Mouse (Mus musculus): ENCODE measurements at regions not wholly inside any gene's neighbourhood (a gene's known extent, or its start where the extent isn't known, plus 50 kb on each side); places are given as distances from the start of the nearest gene placed in this dataset.

- no peaks in the 10 kb centered on the region for H3K36me3 ChIP-seq (ENCODE audit: control insufficient read depth, insufficient read depth, low read length)
- H3K27me3 ChIP-seq (ENCODE audit: control insufficient read depth, insufficient read depth, low read length): no peaks in the 10 kb centered on the region
- 52% methylated on average over 3 of the region's 3 CpGs for WGBS
- no peak for ATAC-seq (ENCODE audit: insufficient read depth, low FRiP score)
- no peak overlapping the region for H3K9ac ChIP-seq (ENCODE audit: low read length)
- H3K4me3 ChIP-seq (replicated peaks; ENCODE audit: low read length): no peak overlapping the region
- no peak overlapping the region for H3K4me2 ChIP-seq (ENCODE audit: low read depth, low read length)
- H3K9me3 ChIP-seq (replicated peaks; ENCODE audit: control insufficient read depth, low read length): no peaks in the 10 kb centered on the region
- no peak overlapping the region for H3K27ac ChIP-seq (ENCODE audit: low read length)
- H3K4me1 ChIP-seq (ENCODE audit: control insufficient read depth, insufficient read depth, low read length): no peaks in the 10 kb centered on the region
These were observed 582.3 kb upstream of the Gm26657 start for GRCm38 (mm10) chr4:56157521-56158065.

- ATAC-seq (ENCODE audit: insufficient read depth, low FRiP score): no peak
- WGBS: 95% methylated on average over 1 of the region's 1 CpGs
- Histone ChIP-seq H3K4me1 (ENCODE audit: control insufficient read depth, insufficient read depth, low read length) (no peaks in the 10 kb centered on the region), H3K4me2 (ENCODE audit: low read depth, low read length) (no peak overlapping the region), H3K27me3 (ENCODE audit: control insufficient read depth, insufficient read depth, low read length) (no peaks in the 10 kb centered on the region), H3K9me3 (replicated peaks; ENCODE audit: control insufficient read depth, low read length) (no peaks in the 10 kb centered on the region), H3K9ac (ENCODE audit: low read length) (no peak overlapping the region), H3K4me3 (replicated peaks; ENCODE audit: low read length) (no peak overlapping the region), H3K27ac (ENCODE audit: low read length) (no peak overlapping the region), H3K36me3 (ENCODE audit: control insufficient read depth, insufficient read depth, low read length) (no peaks in the 10 kb centered on the region)
These were observed 589.2 kb upstream of the Gm26657 start for GRCm38 (mm10) chr4:56150716-56151115.

GRCm38 (mm10) chr4:56143827-56144226, 596.0 kb upstream of the Gm26657 start:
- WGBS: 84% methylated on average over 2 of the region's 2 CpGs
- no peaks in the 10 kb centered on the region for H3K9me3 ChIP-seq (replicated peaks; ENCODE audit: control insufficient read depth, low read length)
- H3K9ac ChIP-seq (ENCODE audit: low read length): no peak overlapping the region
- peaks cover 5% of the 10 kb centered on the region; the same call in 1 of the 2 replicates for H3K4me1 ChIP-seq (ENCODE audit: control insufficient read depth, insufficient read depth, low read length)
- no peaks in the 10 kb centered on the region for H3K27me3 ChIP-seq (ENCODE audit: control insufficient read depth, insufficient read depth, low read length)
- no peak overlapping the region for H3K4me3 ChIP-seq (replicated peaks; ENCODE audit: low read length)
- H3K27ac ChIP-seq (ENCODE audit: low read length): no peak overlapping the region
- ATAC-seq (ENCODE audit: insufficient read depth, low FRiP score): no peak
- no peak overlapping the region for H3K4me2 ChIP-seq (ENCODE audit: low read depth, low read length)
- no peaks in the 10 kb centered on the region for H3K36me3 ChIP-seq (ENCODE audit: control insufficient read depth, insufficient read depth, low read length)

DNA sequence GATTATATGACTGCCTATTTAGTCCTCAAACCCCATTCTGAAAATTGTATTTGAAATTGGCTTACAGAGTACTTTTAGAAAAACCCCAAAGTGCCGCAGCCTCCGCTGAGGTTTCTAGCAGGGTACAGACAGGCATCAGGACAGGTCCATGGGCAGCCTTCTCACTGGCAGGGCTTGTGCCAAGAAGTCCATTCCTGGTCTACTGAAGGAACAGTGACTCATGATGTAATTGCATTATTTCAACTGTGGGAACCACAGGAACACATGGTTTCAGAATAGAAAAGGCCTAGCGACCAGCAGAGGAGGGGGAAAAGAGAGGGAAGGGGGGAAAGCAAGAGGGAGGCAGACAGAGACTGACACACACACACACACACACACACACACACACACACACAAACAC, 603.0 kb upstream of the Gm26657 start:
- no peak overlapping the region for H3K4me3 ChIP-seq (replicated peaks; ENCODE audit: low read length)
- no peak for ATAC-seq (ENCODE audit: insufficient read depth, low FRiP score)
- H3K9me3 ChIP-seq (replicated peaks; ENCODE audit: control insufficient read depth, low read length): no peaks in the 10 kb centered on the region
- H3K36me3 ChIP-seq (ENCODE audit: control insufficient read depth, insufficient read depth, low read length): no peaks in the 10 kb centered on the region
- H3K4me1 ChIP-seq (ENCODE audit: control insufficient read depth, insufficient read depth, low read length): no peaks in the 10 kb centered on the region
- H3K27me3 ChIP-seq (ENCODE audit: control insufficient read depth, insufficient read depth, low read length): no peaks in the 10 kb centered on the region
- H3K9ac ChIP-seq (ENCODE audit: low read length): no peak overlapping the region
- 91% methylated on average over 3 of the region's 3 CpGs for WGBS
- H3K27ac ChIP-seq (ENCODE audit: low read length): no peak overlapping the region
- H3K4me2 ChIP-seq (ENCODE audit: low read depth, low read length): no peak overlapping the region

DNA sequence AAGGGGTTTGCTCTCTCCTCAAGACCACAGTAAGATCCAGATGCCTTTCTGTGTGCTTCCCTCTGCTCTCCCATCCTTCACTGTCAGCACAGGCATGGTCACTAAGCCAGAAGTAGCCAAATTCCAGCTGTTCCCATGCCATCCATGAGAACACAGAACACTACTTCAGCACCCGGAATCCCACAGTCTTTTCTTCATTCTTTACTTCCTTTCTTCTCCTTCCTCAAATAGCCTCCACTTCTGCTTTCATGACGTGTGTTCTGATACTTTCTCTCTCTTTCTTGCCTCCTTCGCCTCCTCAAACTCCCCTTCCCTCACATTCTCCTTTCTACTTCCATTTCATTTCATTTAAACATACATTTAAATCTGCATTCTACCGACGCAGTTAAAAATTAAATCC, 602.1 kb upstream of the Klf4 start:
- WGBS: 71% methylated on average over 5 of the region's 5 CpGs
- H3K4me1 ChIP-seq (ENCODE audit: control insufficient read depth, insufficient read depth, low read length): no peaks in the 10 kb centered on the region
- ATAC-seq (ENCODE audit: insufficient read depth, low FRiP score): no peak
- H3K4me2 ChIP-seq (ENCODE audit: low read depth, low read length): no peak overlapping the region
- H3K36me3 ChIP-seq (ENCODE audit: control insufficient read depth, insufficient read depth, low read length): no peaks in the 10 kb centered on the region
- H3K9me3 ChIP-seq (replicated peaks; ENCODE audit: control insufficient read depth, low read length): no peaks in the 10 kb centered on the region
- H3K9ac ChIP-seq (ENCODE audit: low read length): no peak overlapping the region
- H3K27ac ChIP-seq (ENCODE audit: low read length): no peak overlapping the region
- H3K27me3 ChIP-seq (ENCODE audit: control insufficient read depth, insufficient read depth, low read length): no peaks in the 10 kb centered on the region
- H3K4me3 ChIP-seq (replicated peaks; ENCODE audit: low read length): no peak overlapping the region

- no peak overlapping the region for H3K27ac ChIP-seq (ENCODE audit: low read length)
- H3K9ac ChIP-seq (ENCODE audit: low read length): no peak overlapping the region
- H3K4me2 ChIP-seq (ENCODE audit: low read depth, low read length): no peak overlapping the region
- H3K27me3 ChIP-seq (ENCODE audit: control insufficient read depth, insufficient read depth, low read length): no peaks in the 10 kb centered on the region
- no peak overlapping the region for H3K4me3 ChIP-seq (replicated peaks; ENCODE audit: low read length)
- no peaks in the 10 kb centered on the region for H3K36me3 ChIP-seq (ENCODE audit: control insufficient read depth, insufficient read depth, low read length)
- 76% methylated on average over 8 of the region's 8 CpGs for WGBS
- no peaks in the 10 kb centered on the region for H3K4me1 ChIP-seq (ENCODE audit: control insufficient read depth, insufficient read depth, low read length)
- ATAC-seq (ENCODE audit: insufficient read depth, low FRiP score): no peak
- no peaks in the 10 kb centered on the region for H3K9me3 ChIP-seq (replicated peaks; ENCODE audit: control insufficient read depth, low read length)
These were observed 595.6 kb upstream of the Klf4 start for GRCm38 (mm10) chr4:56127730-56128482.

DNA sequence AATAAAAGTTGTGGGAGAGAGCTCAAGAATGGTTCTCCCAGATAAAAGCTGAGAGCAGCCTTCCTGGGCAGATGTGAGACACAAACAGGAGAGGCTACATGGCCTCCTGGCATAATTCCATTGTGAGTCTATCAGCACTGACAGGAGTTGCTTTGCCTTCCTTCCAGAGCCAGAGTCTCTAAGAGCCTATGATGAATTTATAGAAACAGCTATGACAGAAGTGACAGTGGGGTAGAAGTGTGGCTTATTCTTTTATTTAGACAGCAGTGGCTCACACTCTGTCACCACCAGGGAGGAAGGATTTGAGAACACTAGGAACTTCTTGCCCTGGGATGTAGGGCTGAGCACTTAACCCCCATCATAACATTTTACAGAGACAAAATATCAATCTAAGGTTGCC, 592.2 kb upstream of the Klf4 start:
- Histone ChIP-seq H3K27ac (ENCODE audit: low read length) (no peak overlapping the region), H3K4me2 (ENCODE audit: low read depth, low read length) (no peak overlapping the region), H3K9me3 (replicated peaks; ENCODE audit: control insufficient read depth, low read length) (no peaks in the 10 kb centered on the region), H3K4me3 (replicated peaks; ENCODE audit: low read length) (no peak overlapping the region), H3K36me3 (ENCODE audit: control insufficient read depth, insufficient read depth, low read length) (no peaks in the 10 kb centered on the region), H3K4me1 (ENCODE audit: control insufficient read depth, insufficient read depth, low read length) (no peaks in the 10 kb centered on the region), H3K9ac (ENCODE audit: low read length) (no peak overlapping the region), H3K27me3 (ENCODE audit: control insufficient read depth, insufficient read depth, low read length) (no peaks in the 10 kb centered on the region)
- ATAC-seq (ENCODE audit: insufficient read depth, low FRiP score): no peak

DNA sequence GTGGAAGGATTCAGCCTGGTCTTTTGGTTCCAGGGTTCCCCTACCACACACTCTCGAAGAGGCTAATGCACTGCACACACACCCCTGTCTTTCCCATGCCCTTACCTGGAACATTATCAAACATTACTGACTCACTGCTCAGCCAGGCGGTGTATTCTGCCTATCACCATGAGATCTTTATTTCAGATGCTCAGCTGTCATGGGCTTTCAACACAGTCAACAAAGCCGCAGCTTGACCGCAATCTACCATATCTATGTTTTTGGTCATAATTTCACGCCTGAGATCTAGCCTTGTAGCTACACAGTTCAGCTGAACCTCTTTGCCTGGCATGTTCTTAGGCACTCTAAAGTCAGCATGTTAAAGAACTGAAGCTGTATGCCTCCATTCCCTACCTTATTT, 589.9 kb upstream of the Klf4 start:
- Histone ChIP-seq H3K4me1 (ENCODE audit: control insufficient read depth, insufficient read depth, low read length) (no peaks in the 10 kb centered on the region), H3K4me2 (ENCODE audit: low read depth, low read length) (no peak overlapping the region), H3K36me3 (ENCODE audit: control insufficient read depth, insufficient read depth, low read length) (no peaks in the 10 kb centered on the region), H3K9me3 (replicated peaks; ENCODE audit: control insufficient read depth, low read length) (no peaks in the 10 kb centered on the region), H3K9ac (ENCODE audit: low read length) (no peak overlapping the region), H3K4me3 (replicated peaks; ENCODE audit: low read length) (no peak overlapping the region), H3K27ac (ENCODE audit: low read length) (no peak overlapping the region), H3K27me3 (ENCODE audit: control insufficient read depth, insufficient read depth, low read length) (no peaks in the 10 kb centered on the region)
- ATAC-seq (ENCODE audit: insufficient read depth, low FRiP score): no peak
- WGBS: 89% methylated on average over 5 of the region's 5 CpGs

DNA sequence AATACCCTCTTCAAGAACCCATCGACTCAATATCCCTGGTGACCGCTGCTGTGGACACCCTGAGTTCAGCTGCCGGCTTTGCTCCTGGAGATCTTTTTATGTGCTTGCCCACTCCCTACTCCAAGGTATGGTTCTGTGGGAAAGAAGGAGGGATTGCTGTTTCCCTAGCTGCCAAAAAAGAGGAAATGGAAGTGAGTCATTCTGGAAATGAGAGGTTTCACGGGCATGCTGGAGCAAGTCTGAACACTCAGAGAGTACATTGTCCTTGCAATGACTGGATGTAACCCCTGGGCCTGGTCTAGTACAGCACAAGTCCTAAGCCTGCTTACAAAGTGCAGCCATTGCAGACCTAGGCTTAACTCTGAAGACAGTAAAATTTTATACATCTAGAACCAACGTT, 589.4 kb upstream of the Klf4 start:
- Histone ChIP-seq H3K36me3 (ENCODE audit: control insufficient read depth, insufficient read depth, low read length) (no peaks in the 10 kb centered on the region), H3K27me3 (ENCODE audit: control insufficient read depth, insufficient read depth, low read length) (no peaks in the 10 kb centered on the region), H3K4me2 (ENCODE audit: low read depth, low read length) (no peak overlapping the region), H3K27ac (ENCODE audit: low read length) (no peak overlapping the region), H3K4me1 (ENCODE audit: control insufficient read depth, insufficient read depth, low read length) (no peaks in the 10 kb centered on the region), H3K4me3 (replicated peaks; ENCODE audit: low read length) (no peak overlapping the region), H3K9me3 (replicated peaks; ENCODE audit: control insufficient read depth, low read length) (no peaks in the 10 kb centered on the region), H3K9ac (ENCODE audit: low read length) (no peak overlapping the region)
- no peak for ATAC-seq (ENCODE audit: insufficient read depth, low FRiP score)
- 77% methylated on average over 5 of the region's 5 CpGs for WGBS

Data from stomach, embryonic 16.5 days (tissue).